Mouse (Mus musculus) liver, adult 2 months (tissue): ENCODE results near the gene Tsku.

ENCODE experiments used
- CTCF ChIP-seq: fragments of 200-500 bp; IDR thresholded peaks from 2 replicates; pipeline ENCODE4 v1.5.1; 2011; ENCODE audit warnings: low read depth, low read length, control low read depth
- POLR2A ChIP-seq: fragments of 200-500 bp; IDR thresholded peaks from 2 replicates; pipeline ENCODE4 v1.6.1; 2011; ENCODE audit warnings: low read length, control low read depth; ENCODE audit not compliant: insufficient read depth; ENCODE audit errors: extremely low read depth

DNA sequence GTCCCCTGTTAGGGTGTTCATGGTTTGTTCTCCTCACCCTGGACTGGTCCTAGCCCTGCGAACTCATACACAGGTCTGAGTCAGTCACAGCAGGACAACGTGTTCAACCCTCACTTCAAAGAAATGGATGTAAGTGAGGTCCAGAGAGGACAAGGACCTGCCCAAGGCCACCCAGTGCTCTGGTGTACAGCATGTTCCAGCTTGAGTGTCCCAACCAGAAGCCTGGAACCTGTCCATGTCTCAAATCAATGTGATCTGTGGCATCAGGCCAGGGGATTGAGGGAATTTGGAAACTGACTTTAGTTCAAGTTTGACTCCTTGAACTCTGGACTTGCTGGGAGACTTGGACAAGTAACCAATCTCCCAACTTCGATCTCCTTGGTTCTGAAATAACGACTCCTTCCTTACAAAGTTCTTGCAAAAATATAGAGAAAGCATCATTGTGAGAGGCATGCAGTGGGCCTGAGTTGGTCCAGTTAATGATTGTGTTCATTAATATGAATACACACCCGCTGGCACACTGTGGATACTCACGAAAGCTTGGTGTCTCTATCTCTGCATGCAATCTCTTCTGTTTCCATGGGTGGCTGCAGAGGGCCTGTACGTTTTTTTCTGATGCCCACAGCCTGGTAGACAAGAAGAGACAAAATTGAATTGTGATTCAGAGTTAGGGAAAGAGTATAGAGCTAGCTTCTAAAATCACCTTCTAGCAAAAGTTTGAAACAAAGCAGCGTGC is 31.5 kb upstream of the Tsku start:
- TF ChIP-seq POLR2A (no peak), CTCF (no peak)
